Mouse (Mus musculus) E14TG2a.4 (cell line): ENCODE measurements around the gene Rtp3.

ENCODE experiments used
- H3K27me3 ChIP-seq: 2 replicates; pipeline ENCODE4 v1.6.1; 2014; ENCODE audit warnings: low read length, control low read depth; ENCODE audit not compliant: insufficient read depth
- H3K36me3 ChIP-seq: 2 replicates; pipeline ENCODE4 v1.6.1; 2014; ENCODE audit warnings: low read length, control low read depth; ENCODE audit not compliant: insufficient read depth
- H3K4me1 ChIP-seq: replicated peaks from 2 replicates; pipeline ENCODE4 v1.6.1; 2014; ENCODE audit warnings: low read depth, low read length, control low read depth
- H3K4me3 ChIP-seq: replicated peaks from 2 replicates; pipeline ENCODE4 v1.5.1; 2014; ENCODE audit warnings: mild to moderate bottlenecking, low read length
- H3K9me3 ChIP-seq: 2 replicates; pipeline ENCODE4 v1.6.1; 2014; ENCODE audit warnings: low read length, control low read depth
- CTCF ChIP-seq: conservative IDR thresholded peaks from 2 replicates; pipeline ENCODE4 v1.5.1; 2014; ENCODE audit warnings: low read length
- NANOG ChIP-seq: IDR thresholded peaks from 2 replicates; pipeline ENCODE4 v1.6.1; 2014; ENCODE audit warnings: borderline replicate concordance, low read length, mixed read lengths
- POU5F1 ChIP-seq: IDR thresholded peaks from 2 replicates; pipeline ENCODE4 v1.6.1; 2014; ENCODE audit warnings: low read length, borderline replicate concordance

Gene Rtp3

DNA sequence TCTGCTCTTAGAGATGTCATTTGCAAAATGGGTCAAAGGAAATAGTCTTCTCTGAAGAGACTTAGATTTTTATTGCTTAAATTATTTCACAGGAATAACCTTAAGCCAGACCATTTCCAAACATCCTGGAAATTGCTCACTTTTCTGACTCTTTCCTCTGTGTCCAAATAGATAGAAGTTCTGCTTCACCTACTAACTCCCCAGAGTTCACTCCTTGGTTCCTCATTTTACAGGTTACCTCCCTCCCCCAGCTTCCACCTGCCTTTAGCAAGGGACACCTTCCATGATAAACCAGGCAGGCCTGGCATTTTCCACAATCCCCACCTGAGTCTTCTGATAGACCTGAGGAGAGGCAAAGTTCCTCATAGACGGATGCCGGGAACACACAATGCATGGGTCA, 16.2 kb upstream of the Rtp3 start:
- Histone ChIP-seq H3K36me3 (no peaks in the 10 kb centered on the region), H3K4me3 (no peak overlapping the region), H3K4me1 (peaks cover 22% of the 10 kb centered on the region), H3K9me3 (peaks cover 8% of the 10 kb centered on the region; the same call in 1 of the 2 replicates), H3K27me3 (no peaks in the 10 kb centered on the region)
- TF ChIP-seq CTCF = no peak
- TF ChIP-seq POU5F1 = no peak
- TF ChIP-seq NANOG = no peak

GRCm38 (mm10) chr9:111003279-111003678, 12.9 kb upstream of the Rtp3 start:
- Histone ChIP-seq H3K27me3 (no peaks in the 10 kb centered on the region), H3K4me3 (no peak overlapping the region), H3K9me3 (peaks cover 8% of the 10 kb centered on the region; the same call in 1 of the 2 replicates), H3K36me3 (no peaks in the 10 kb centered on the region), H3K4me1 (peaks cover 10% of the 10 kb centered on the region)
- no peak for TF ChIP-seq NANOG
- TF ChIP-seq CTCF = no peak
- TF ChIP-seq POU5F1 = no peak

- Histone ChIP-seq H3K4me3 (no peak overlapping the region), H3K27me3 (no peaks in the 10 kb centered on the region), H3K9me3 (peaks cover 8% of the 10 kb centered on the region; the same call in 1 of the 2 replicates), H3K36me3 (no peaks in the 10 kb centered on the region), H3K4me1 (peaks cover 22% of the 10 kb centered on the region)
- TF ChIP-seq POU5F1 (no peak), CTCF (no peak), NANOG (no peak)
Measured at GRCm38 (mm10) chr9:111001621-111002020, 11.2 kb upstream of the Rtp3 start.

DNA sequence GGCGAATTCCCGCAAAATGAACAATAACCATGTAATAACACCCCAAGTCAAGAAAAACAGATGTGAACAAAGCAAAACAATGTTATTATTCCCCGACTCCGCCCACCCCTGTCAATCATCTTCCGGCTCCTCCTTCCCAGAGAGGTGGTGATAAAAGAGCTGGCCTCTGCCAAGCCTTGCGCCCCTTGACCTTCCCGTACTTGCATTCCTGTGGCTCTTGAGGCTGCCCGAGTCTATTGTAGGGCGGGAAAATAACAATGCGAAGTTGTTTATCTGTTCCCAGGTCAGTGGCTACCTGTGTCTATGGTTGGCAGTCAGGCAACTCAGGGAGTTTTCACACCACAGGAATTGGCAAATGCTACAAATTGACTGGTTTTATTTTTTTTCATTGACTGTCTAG, 9.5 kb upstream of the Rtp3 start:
- Histone ChIP-seq H3K36me3 (no peaks in the 10 kb centered on the region), H3K4me3 (no peak overlapping the region), H3K9me3 (0 out of 2 replicates have a peak, but pooled peaks cover 2% of the 10 kb centered on the region), H3K27me3 (no peaks in the 10 kb centered on the region), H3K4me1 (peaks cover 31% of the 10 kb centered on the region)
- TF ChIP-seq POU5F1 (no peak), NANOG (no peak), CTCF (no peak)

GRCm38 (mm10) chr9:110999056-110999455, 8.7 kb upstream of the Rtp3 start:
- Histone ChIP-seq H3K4me1 (peaks cover 35% of the 10 kb centered on the region), H3K27me3 (no peaks in the 10 kb centered on the region), H3K4me3 (no peak overlapping the region), H3K36me3 (no peaks in the 10 kb centered on the region), H3K9me3 (no peaks in the 10 kb centered on the region)
- TF ChIP-seq POU5F1 = no peak
- no peak for TF ChIP-seq NANOG
- no peak for TF ChIP-seq CTCF

DNA sequence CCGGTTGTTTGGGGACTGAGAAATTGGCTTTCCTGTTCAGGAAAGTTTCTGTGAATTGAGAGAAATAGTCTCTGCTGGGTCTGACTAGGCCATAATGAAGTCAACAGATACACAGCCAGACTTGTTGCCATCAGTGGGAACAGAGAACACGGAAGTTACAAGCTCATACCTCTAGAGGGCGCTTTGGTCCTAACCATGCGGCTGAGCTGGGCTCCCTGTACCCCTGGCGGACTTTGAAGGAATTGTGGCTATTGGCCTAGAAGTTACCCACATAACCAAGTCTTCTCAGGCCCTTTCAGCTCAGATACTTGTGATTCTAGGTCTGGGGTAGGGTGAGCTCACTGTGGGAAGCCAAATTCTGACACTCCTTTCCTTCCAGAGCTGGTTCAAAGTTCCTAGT, 6.9 kb upstream of the Rtp3 start:
- Histone ChIP-seq H3K9me3 (no peaks in the 10 kb centered on the region), H3K4me3 (no peak overlapping the region), H3K36me3 (no peaks in the 10 kb centered on the region), H3K4me1 (peaks cover 40% of the 10 kb centered on the region), H3K27me3 (no peaks in the 10 kb centered on the region)
- TF ChIP-seq NANOG = no peak
- peak; percentile 99 for TF ChIP-seq CTCF
- no peak for TF ChIP-seq POU5F1

GRCm38 (mm10) chr9:110994716-110995172, 4.4 kb upstream of the Rtp3 start:
- H3K36me3 ChIP-seq = no peaks in the 10 kb centered on the region
- H3K4me1 ChIP-seq = peaks cover 43% of the 10 kb centered on the region
- H3K27me3 ChIP-seq = no peaks in the 10 kb centered on the region
- H3K4me3 ChIP-seq = peak overlapping the region; percentile 69
- TF ChIP-seq CTCF (no peak), POU5F1 (no peak), NANOG (no peak)
- no peaks in the 10 kb centered on the region for H3K9me3 ChIP-seq

GRCm38 (mm10) chr9:110993281-110993709, 2.9 kb upstream of the Rtp3 start:
- no peak for TF ChIP-seq POU5F1
- no peak for TF ChIP-seq NANOG
- TF ChIP-seq CTCF = no peak
- no peaks in the 10 kb centered on the region for H3K9me3 ChIP-seq
- no peaks in the 10 kb centered on the region for H3K36me3 ChIP-seq
- H3K27me3 ChIP-seq = no peaks in the 10 kb centered on the region
- peaks cover 55% of the 10 kb centered on the region for H3K4me1 ChIP-seq
- no peak overlapping the region for H3K4me3 ChIP-seq

DNA sequence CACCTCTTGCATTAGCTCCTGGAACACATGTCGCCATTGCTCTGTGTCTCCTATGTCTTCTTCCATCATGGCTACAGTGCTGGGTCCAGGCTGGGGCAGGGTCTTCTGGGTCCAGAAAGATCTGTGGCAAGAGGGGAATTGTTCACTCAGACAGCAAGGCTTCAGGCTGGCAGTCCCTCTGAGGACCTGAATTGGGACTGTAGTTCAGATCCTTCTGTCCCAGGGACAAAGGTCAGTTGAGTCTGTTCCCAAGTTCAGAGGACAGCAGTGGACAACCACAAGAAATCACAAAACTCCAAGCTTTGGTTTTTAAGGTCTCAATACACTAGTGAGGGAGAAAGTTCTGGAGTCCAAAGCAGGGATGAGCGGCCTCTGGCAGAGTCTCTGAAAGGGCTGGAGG, 840 bp downstream of the Rtp3 start:
- H3K27me3 ChIP-seq = no peaks in the 10 kb centered on the region
- no peaks in the 10 kb centered on the region; the same call in 1 of the 2 replicates for H3K36me3 ChIP-seq
- H3K9me3 ChIP-seq = no peaks in the 10 kb centered on the region
- H3K4me1 ChIP-seq = peaks cover 54% of the 10 kb centered on the region
- H3K4me3 ChIP-seq = no peak overlapping the region
- TF ChIP-seq CTCF = no peak
- TF ChIP-seq POU5F1 = no peak
- no peak for TF ChIP-seq NANOG
